Comparison of ENCODE assay signal across 18 mouse cellular contexts in the genomic region with DNA sequence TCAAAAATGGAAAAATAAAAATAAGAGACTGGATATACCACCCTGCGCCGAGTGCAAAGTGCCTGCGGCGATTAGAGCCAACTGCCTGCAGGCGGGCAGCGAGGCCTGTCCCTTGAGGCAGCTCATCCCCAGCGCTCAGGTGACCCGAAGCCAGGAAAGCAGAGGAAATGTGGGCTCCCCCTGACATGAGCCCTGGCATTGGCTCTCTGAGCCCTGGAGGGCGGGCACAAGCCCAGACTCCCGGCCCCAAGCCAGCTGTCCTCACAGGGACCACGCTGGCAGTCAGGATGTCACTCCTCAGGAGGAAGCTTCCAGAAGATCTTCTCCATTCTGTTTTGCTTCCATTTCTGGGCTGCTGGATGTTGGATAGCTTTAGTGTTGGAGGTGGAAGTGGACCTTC. TPM values are rescaled to one million over a fixed set of nuclear protein-coding genes. Genes with fewer than 3 reads are reported as not detected.
DNase-seq lines count a peak whose midpoint lies in the region; ATAC-seq lines count a peak whose summit lies in the region.
"Had no signal": no experiment of that assay in that cellular context is flagged by ENCODE, and none has a peak within 500 bp of the region (broad histone marks: within the 10 kb centered on the region; RNA-seq: fewer than 3 reads in every experiment).

No protein-coding gene starts in this region.

- 69% methylated on average over 11 of the region's 11 CpGs for WGBS in midbrain, embryonic 13.5 days
- WGBS in midbrain, embryonic 10.5 days = 80% methylated on average over 11 of the region's 11 CpGs
- WGBS in hindbrain, embryonic 14.5 days = 57% methylated on average over 11 of the region's 11 CpGs

- peaks cover 24% of the 10 kb centered on the region for H3K4me1 ChIP-seq in midbrain, embryonic 13.5 days (replicated peaks)
- H3K4me1 ChIP-seq in midbrain, embryonic 10.5 days = peaks cover 14% of the 10 kb centered on the region
- H3K4me1 ChIP-seq in hindbrain, embryonic 14.5 days (replicated peaks; ENCODE audit: control insufficient read depth, insufficient read depth, low read length) = peaks cover 5% of the 10 kb centered on the region; the same call in 1 of the 2 replicates
- H3K4me1 ChIP-seq: liver, embryonic 13.5 days had no signal

- ATAC-seq in midbrain, embryonic 13.5 days = no peak
- no peak for ATAC-seq in hindbrain, embryonic 14.5 days (ENCODE audit: low FRiP score)
- no peak for ATAC-seq in erythroblast, adult 5-6 weeks (replicated peaks; ENCODE audit: low FRiP score, poor library complexity, severe bottlenecking)
- ATAC-seq: CD4-positive, CD25-positive, alpha-beta regulatory T cell, adult 4 months; intestine, postnatal 0 days had no signal

- no peak for DNase-seq in midbrain, embryonic 10.5 days (ENCODE audit: low spot score)
- DNase-seq in cerebellum, adult 8-10 months = peak; percentile 90
- no peak for DNase-seq in hindbrain, embryonic 14.5 days (ENCODE audit: low spot score)
- DNase-seq in adipocyte (ENCODE audit: low spot score) = no peak
- no peak for DNase-seq in kidney, postnatal 10 days
- DNase-seq: adrenal gland, postnatal 14 days; gastrocnemius, postnatal 14 days; heart, postnatal 14 days; kidney, postnatal 14 days; liver, embryonic 13.5 days had no signal

- no peak overlapping the region for H3K9ac ChIP-seq in midbrain, embryonic 13.5 days (replicated peaks)
- H3K9ac ChIP-seq in hindbrain, embryonic 14.5 days = no peak overlapping the region
- H3K9ac ChIP-seq: liver, embryonic 13.5 days had no signal

- no peaks in the 10 kb centered on the region for H3K36me3 ChIP-seq in midbrain, embryonic 13.5 days
- H3K36me3 ChIP-seq in midbrain, embryonic 10.5 days = no peaks in the 10 kb centered on the region
- no peaks in the 10 kb centered on the region for H3K36me3 ChIP-seq in hindbrain, embryonic 14.5 days (replicated peaks; ENCODE audit: control insufficient read depth, insufficient read depth)
- H3K36me3 ChIP-seq: liver, embryonic 13.5 days had no signal

- no peaks in the 10 kb centered on the region for H3K9me3 ChIP-seq in midbrain, embryonic 13.5 days
- H3K9me3 ChIP-seq in midbrain, embryonic 10.5 days (replicated peaks) = no peaks in the 10 kb centered on the region
- no peaks in the 10 kb centered on the region for H3K9me3 ChIP-seq in hindbrain, embryonic 14.5 days (ENCODE audit: control insufficient read depth, low read length)
- H3K9me3 ChIP-seq: liver, embryonic 13.5 days had no signal

- no peak overlapping the region for H3K4me2 ChIP-seq in midbrain, embryonic 13.5 days (replicated peaks)
- H3K4me2 ChIP-seq in hindbrain, embryonic 14.5 days (replicated peaks) = no peak overlapping the region
- H3K4me2 ChIP-seq: liver, embryonic 13.5 days had no signal

- no peak overlapping the region for H3K4me3 ChIP-seq in midbrain, embryonic 13.5 days (replicated peaks)
- H3K4me3 ChIP-seq in midbrain, embryonic 10.5 days = no peak overlapping the region
- H3K4me3 ChIP-seq in hindbrain, embryonic 14.5 days (replicated peaks; ENCODE audit: low read length) = no peak overlapping the region
- H3K4me3 ChIP-seq: erythroblast, embryonic 14.5 days; liver, embryonic 13.5 days; myocyte had no signal

- H3K27ac ChIP-seq in midbrain, embryonic 13.5 days = peak overlapping the region; percentile 65; the same call in 1 of the 2 replicates
- no peak overlapping the region for H3K27ac ChIP-seq in midbrain, embryonic 10.5 days (replicated peaks)
- H3K27ac ChIP-seq in hindbrain, embryonic 14.5 days = peak overlapping the region; percentile 52
- H3K27ac ChIP-seq: liver, embryonic 13.5 days had no signal

- no peaks in the 10 kb centered on the region for H3K27me3 ChIP-seq in midbrain, embryonic 13.5 days
- no peaks in the 10 kb centered on the region for H3K27me3 ChIP-seq in midbrain, embryonic 10.5 days (ENCODE audit: low read depth, poor library complexity, severe bottlenecking)
- no peaks in the 10 kb centered on the region for H3K27me3 ChIP-seq in hindbrain, embryonic 14.5 days (ENCODE audit: control insufficient read depth, insufficient read depth, low read length)
- H3K27me3 ChIP-seq: liver, embryonic 13.5 days had no signal

RNA-seq across cellular contexts. Expression of a gene that starts 53.1 kb away (rescaled TPM):
- 28.2 and 29.9 TPM in 2 replicates for polyA plus RNA-seq in midbrain, embryonic 13.5 days (2015; fragmentation: Nextera tagmentation; extraction: Ambion mirVana)
- polyA plus RNA-seq in midbrain, embryonic 10.5 days (2016; fragmentation: Nextera tagmentation; extraction: Ambion mirVana) = 7.6 and 8.3 TPM in 2 replicates
- 64.7 and 69.3 TPM in 2 replicates for polyA plus RNA-seq in hindbrain, embryonic 14.5 days (2014; fragmentation: Nextera tagmentation; extraction: Ambion mirVana)
- not detected in 2 replicates for total RNA-seq in erythroblast, adult 5-6 weeks (2015; ENCODE audit: low replicate concordance)
- total RNA-seq in erythroblast, adult 5-6 weeks (2017; ENCODE audit: low replicate concordance) = not detected in 2 replicates
- total RNA-seq: megakaryocyte, adult 5-6 weeks; MEL had no signal
- polyA plus RNA-seq: CD4-positive, CD25-positive, alpha-beta regulatory T cell, adult 4 months; myocyte had no signal
